Mouse (Mus musculus) right cerebral cortex, adult 18-20 months (tissue): ENCODE results near the gene Slc35a2.
"Not testable (repeated sequence)": the region's sequence is repeated elsewhere in the genome, so short reads cannot be mapped to it uniquely, and the experiment has no call there.

Experiments
- DNase-seq: peaks from one replicate; pipeline ENCODE4 v3.0.0; 2022; ENCODE audit warnings: mixed read lengths

Gene Slc35a2

DNA sequence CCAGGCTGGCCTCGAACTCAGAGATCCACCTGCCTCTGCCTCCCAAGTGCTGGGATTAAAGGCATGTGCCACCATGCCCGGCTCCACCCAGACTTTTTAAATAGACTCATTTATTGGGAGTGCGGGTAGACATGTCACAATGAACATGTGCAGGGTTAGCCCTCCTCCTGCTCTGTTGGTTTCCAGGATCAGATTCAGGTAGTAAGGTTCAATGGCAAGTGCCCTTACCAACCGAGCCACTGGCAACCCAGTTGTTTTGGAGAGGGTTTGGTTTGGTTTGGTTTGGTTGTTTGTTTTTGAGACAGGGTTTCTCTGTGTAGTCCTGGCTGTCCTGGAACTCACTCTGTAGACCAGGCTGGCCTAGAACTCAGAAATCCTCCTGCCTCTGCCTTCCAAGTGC is 25.4 kb downstream of the Slc35a2 start, which contains the start of gene Gm10490:
TSS of gene Gm10490 (plus strand) at position 301 of the 400 bp plus-strand sequence.
- DNase-seq = not testable (repeated sequence)

DNA sequence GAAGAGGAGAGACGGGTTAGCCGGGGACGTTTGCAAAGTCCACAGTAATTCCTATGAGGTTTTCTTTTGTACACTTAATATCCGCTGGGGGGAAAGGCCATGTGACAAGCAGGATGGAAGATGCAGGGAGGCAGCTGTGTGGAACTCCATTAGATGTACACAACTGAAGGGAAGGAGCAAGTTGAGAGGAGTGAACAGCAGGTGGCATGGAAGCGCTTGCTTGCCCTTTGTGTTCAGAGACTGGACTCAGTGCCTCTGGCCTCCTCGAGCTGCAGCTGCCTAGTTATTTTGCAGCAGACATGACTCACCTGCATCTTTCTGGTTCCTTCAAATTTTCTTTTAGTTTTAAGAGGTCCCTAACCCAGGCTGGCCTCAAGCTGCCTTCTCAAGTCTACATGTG is 26.6 kb downstream of the Slc35a2 start:
- no peak for DNase-seq

DNA sequence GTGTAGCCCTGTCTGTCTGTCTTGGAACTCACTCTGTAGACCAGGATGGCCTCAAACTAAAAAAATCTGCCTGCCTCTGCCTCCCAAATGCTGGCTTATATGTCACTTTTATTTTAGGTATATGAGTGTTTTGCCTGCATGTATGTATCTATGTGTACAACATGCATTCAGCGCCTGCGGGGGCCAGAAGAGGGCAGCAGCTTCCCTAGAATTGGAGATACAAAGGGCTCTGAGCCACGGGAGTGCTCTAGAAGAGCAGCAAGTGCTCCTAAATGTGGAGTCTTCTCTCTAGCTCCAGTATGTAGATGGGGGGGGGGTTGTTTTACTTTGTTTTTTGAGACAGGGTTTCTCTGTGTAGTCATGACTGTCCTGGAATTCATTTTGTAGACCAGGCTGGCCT is 31.8 kb downstream of the Slc35a2 start:
- DNase-seq = not testable (repeated sequence)

DNA sequence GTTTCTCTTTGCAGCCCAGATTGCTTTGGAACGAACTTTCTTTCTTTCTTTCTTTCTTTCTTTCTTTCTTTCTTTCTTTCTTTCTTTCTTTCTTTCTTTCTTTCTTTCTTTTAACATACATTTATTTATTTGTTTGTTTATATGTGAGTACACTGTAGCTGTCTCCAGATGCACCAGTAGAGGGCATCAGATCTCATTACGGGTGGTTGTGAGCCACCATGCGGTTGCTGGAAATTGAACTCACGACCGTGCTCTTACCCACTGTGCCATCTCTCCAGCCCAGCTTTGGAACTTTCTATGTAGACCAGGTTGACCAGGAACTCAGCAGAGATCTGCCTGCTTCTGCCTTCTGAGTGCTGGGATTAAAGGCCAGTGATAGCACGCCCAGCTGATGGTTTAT is 34.1 kb downstream of the Slc35a2 start:
- DNase-seq = not testable (repeated sequence)

DNA sequence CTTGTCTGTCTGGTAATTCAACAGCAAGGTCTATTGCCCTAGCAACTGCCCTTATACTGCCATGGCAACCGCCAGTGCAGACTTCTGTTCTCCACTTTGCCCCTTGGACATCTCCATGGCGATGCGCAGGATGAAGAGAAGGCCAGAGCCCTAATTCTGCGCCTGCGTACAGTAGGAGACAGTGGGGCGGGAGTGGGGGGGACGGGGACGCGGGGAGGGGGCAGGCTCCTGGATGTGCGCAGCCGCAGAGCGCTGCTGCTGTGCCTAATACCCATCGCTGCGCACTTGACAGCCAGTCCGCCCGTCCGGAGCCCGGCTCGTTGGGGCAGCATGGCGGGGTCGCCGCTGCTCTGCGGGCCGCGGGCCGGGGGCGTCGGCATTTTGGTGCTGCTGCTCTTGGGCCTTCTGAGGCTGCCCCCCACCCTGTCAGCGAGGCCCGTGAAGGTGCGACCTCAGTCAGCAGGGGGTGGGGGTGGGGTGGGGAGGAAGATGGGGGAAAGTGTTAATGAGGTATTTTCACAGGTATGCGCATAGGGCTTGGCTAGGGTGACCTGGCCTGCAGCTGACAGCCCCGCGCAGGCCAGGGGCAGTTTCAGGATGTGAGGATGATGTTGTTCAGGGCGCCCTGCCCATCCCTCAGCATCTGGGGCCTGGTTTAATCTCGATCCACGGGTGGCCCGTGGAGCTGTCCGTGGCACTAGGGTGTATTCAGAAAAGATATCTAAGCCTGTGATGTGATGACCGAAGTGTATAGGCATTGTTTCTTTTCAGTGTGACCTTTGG is 36.0 kb downstream of the Slc35a2 start, which contains the start of gene Pcsk1n:
TSS of gene Pcsk1n (plus strand) at position 222 of the 783 bp plus-strand sequence.
- peak; percentile 55 for DNase-seq

DNA sequence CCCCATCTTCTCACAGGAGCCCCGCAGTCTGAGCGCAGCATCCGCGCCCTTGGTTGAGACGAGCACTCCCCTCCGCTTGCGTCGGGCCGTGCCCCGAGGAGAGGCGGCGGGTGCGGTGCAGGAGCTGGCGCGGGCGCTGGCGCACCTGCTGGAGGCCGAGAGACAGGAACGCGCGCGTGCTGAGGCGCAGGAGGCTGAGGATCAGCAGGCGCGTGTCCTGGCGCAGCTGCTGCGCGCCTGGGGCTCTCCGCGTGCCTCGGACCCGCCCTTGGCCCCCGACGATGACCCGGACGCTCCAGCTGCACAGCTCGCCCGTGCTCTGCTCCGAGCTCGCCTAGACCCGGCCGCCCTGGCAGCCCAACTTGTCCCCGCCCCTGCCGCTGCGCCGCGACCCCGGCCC is 38.2 kb downstream of the Slc35a2 start:
- peak; percentile 10 for DNase-seq

DNA sequence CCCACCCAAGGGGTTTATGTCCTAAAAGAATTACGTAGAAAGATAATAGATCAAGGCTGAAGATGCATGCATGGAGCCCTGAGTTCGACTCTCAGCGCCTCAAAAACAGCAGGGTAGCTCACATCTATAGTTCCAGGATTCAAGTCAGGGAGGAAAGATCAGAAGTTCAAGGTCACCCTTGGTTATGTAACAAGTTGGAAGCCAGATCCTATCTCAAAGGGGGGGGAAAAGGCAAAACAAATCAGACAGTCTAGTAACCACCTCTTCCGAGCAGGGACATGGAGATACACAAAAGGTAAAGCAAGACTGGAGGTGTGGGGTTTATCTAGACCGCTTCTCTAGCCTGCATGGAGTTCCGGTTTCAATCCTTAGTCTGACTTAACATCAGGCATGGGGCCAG is 42.4 kb downstream of the Slc35a2 start:
- no peak for DNase-seq

DNA sequence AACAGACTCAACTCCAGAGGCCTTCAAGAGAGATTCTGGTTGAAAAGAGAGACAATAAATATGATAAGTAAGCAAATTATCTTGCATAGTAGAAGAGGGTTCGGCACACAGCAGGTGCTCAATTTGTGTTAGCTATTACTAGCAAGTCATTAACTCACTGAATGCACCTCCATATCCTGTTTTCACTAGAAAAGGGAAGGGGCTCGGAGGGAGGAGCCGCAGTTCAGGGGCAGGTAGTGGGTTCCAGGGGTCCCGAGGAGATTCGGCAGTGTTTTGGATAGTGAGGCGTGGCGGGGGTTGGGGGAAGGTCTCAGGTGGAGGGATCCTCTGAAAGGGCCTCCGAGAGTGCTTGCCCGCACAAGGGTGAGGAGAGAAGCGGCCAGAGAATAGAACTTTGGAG is 43.3 kb downstream of the Slc35a2 start:
- DNase-seq = no peak

DNA sequence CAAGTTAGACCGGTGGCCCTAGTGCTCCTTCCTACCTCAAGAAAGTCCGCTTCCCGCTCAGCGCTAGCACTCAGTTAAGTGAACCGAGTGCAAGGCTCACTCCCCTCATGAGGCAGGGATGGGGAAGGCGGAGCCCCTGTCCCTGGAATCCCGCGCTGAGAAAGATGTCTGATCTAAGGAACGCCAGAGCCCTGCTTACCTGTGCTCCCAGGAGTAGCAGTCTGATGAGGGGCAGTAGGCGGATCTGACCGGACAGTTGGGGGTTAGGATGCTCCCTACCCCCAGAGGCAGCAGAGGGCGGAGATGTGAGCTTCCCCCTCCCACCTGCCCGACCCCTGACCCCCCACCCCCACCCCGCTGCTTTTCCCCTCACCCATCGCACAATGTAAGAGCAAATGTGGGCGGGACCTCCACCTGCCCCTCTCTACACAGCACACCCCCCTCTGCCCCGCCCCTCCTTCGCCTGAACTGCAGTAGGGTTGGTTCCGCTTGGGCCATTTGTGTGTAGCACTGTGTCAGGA is 44.5 kb downstream of the Slc35a2 start, which contains the start of gene Eras:
TSS of gene Eras (minus strand) at position 338 of the 521 bp plus-strand sequence.
- no peak for DNase-seq

DNA sequence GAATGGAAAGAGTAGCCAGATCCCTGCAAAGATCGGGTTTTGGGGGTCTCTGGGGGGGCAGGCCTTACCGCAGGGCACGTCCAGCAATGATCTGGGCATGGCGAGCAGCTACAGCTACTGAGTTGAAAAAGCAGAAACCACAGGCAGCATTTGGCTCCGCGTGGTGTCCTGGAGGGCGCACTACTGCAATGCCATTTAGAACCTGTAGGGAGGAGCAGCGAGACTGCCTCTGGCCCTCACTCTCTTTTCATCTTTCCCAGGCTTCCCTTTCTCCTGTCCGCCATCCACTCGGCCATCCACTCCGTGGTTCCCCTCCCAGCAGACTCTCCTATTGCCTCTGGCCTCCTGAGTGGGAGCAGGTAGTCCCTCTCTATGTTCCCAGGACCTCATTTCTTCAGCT is 53.0 kb downstream of the Slc35a2 start:
- no peak for DNase-seq

DNA sequence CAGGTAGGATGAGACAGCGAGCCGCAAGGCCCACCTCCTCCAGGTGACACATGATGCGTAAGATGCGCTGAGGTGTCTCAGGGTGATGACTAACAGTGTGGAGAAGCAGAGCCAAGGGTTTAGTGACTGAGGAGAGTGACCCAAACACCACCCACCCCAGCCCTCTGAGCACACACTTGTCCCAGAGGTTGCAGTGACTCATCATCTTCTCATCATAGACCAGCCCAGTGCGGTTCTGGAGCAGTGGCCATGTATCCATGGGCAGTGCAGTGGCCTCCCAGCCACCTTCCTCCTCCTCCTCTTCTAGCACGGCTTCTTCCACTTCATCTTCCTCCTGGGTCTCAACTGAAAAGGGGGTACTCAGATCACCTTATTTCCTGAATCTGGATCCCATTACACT is 53.8 kb downstream of the Slc35a2 start:
- no peak for DNase-seq
